In genomic region chr17:79170690-79171089, GRCm38 (mm10) we compare ENCODE assay signal across 13 mouse cellular contexts.
"Had no signal": no experiment of that assay in that cellular context is flagged by ENCODE, and none has a peak within 500 bp of the region (broad histone marks: within the 10 kb centered on the region; RNA-seq: fewer than 3 reads in every experiment).

No protein-coding gene starts in this region.

- H3K27ac ChIP-seq: layer of hippocampus, adult 2 months; limb, embryonic 15.5 days; liver, embryonic 12.5 days; midbrain, embryonic 10.5 days; neural tube, embryonic 15.5 days; stomach, postnatal 0 days had no signal

- H3K36me3 ChIP-seq: limb, embryonic 15.5 days; liver, embryonic 12.5 days; midbrain, embryonic 10.5 days; neural tube, embryonic 15.5 days had no signal

- H3K27me3 ChIP-seq: limb, embryonic 15.5 days; liver, embryonic 12.5 days; neural tube, embryonic 15.5 days had no signal

- H3K9ac ChIP-seq: limb, embryonic 15.5 days; liver, embryonic 12.5 days; lung, embryonic 14.5 days; neural tube, embryonic 15.5 days had no signal

- DNase-seq: lung, embryonic 14.5 days; lung, postnatal 10 days; lung, postnatal 4 days; midbrain, embryonic 14.5 days; right cerebral cortex, adult 18-20 months; right cerebral cortex, postnatal 25 days had no signal

- H3K4me1 ChIP-seq: limb, embryonic 15.5 days; liver, embryonic 12.5 days; midbrain, embryonic 10.5 days had no signal

- H3K4me2 ChIP-seq: limb, embryonic 15.5 days; liver, embryonic 12.5 days; lung, embryonic 14.5 days; neural tube, embryonic 15.5 days had no signal

- ATAC-seq: liver, embryonic 12.5 days had no signal

- H3K9me3 ChIP-seq: limb, embryonic 15.5 days; liver, embryonic 12.5 days; midbrain, embryonic 10.5 days; neural tube, embryonic 15.5 days had no signal

- H3K4me3 ChIP-seq: layer of hippocampus, adult 2 months; limb, embryonic 15.5 days; liver, embryonic 12.5 days; midbrain, embryonic 10.5 days; myocyte; neural tube, embryonic 15.5 days had no signal
